Mouse (Mus musculus) cerebellum, adult 11-12 months (tissue): ENCODE measurements around the gene Zfp1.
A peak's percentile ranks its signal among the peaks of the same experiment; 100 is the strongest.

Experiments
- DNase-seq: peaks from one replicate; pipeline ENCODE4 v3.0.0; 2022

Zfp1 gene

GRCm38 (mm10) chr8:111715514-111715913 lies 72.3 kb downstream of the Zfp1 start:
- peak; percentile 42 for DNase-seq

- peak; percentile 88 for DNase-seq
Observed at GRCm38 (mm10) chr8:111716603-111717487, 73.6 kb downstream of the Zfp1 start.

GRCm38 (mm10) chr8:111717488-111717792 lies 74.2 kb downstream of the Zfp1 start:
- DNase-seq, result no peak

GRCm38 (mm10) chr8:111717866-111718265 lies 74.7 kb downstream of the Zfp1 start:
- DNase-seq, result peak; percentile 63

GRCm38 (mm10) chr8:111718937-111719336 lies 75.7 kb downstream of the Zfp1 start:
- peak; percentile 20 for DNase-seq

- peak; percentile 32 for DNase-seq
Observed at GRCm38 (mm10) chr8:111720115-111720544, 76.9 kb downstream of the Zfp1 start.
